Mouse (Mus musculus): Measurements from ENCODE around the gene Pam16. TPM values are rescaled to one million over a fixed set of nuclear protein-coding genes. Genes with fewer than 3 reads are reported as not detected.

Gene Pam16
- polyA plus RNA-seq, 1 experiment = 41.8 TPM

GRCm38 (mm10) chr16:4570737-4571136 is 54.1 kb downstream of the Pam16 start:
- Histone ChIP-seq H3K27me3 (replicated peaks; ENCODE audit: control insufficient read depth, insufficient read depth, low read length) (no peaks in the 10 kb centered on the region), H3K4me1 (ENCODE audit: control insufficient read depth, insufficient read depth, low read length) (no peaks in the 10 kb centered on the region; the same call in 1 of the 2 replicates), H3K4me3 (ENCODE audit: insufficient read depth, low read depth, low read length) (no peak overlapping the region), H3K36me3 (ENCODE audit: control insufficient read depth, insufficient read depth, low read length) (no peaks in the 10 kb centered on the region), H3K27ac (ENCODE audit: insufficient read depth, low read depth, low read length) (no peak overlapping the region)
- DNase-seq = no peak
- no peak for TF ChIP-seq CTCF (conservative IDR thresholded peaks at IDR 0.05; ENCODE audit: insufficient read depth, insufficient read length, low read depth, low read length)
- no peak for TF ChIP-seq POLR2A (IDR thresholded peaks at IDR 0.05; ENCODE audit: low read depth, low read length)
- WGBS = 72% methylated on average over 4 of the region's 4 CpGs

DNA sequence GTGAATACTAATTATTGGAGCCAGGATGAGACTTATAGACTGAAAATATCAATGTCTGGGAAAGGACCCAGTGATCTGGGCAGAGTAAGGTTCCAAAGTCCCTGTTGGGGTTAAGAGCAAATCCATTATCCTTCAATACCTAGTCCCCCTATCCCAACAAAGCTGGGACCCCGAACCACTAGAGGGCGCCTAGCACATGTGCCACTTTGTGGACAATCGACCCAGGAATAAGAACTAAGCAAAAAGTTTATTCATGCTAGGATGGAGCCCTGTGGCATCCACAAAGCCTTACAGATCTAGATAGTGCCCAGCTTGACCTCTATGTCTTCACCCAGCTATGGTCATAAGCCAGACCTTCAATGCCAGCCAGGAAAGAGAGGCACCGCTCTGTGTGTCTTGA is 56.9 kb downstream of the Pam16 start:
- peak; percentile 87 for DNase-seq

More for the DNA sequence above, 56.9 kb downstream of the Pam16 start:
- Histone ChIP-seq H3K4me3 (ENCODE audit: insufficient read depth, low read depth, low read length) (no peak overlapping the region), H3K27me3 (replicated peaks; ENCODE audit: control insufficient read depth, insufficient read depth, low read length) (no peaks in the 10 kb centered on the region), H3K4me1 (ENCODE audit: control insufficient read depth, insufficient read depth, low read length) (no peaks in the 10 kb centered on the region; the same call in 1 of the 2 replicates), H3K27ac (ENCODE audit: insufficient read depth, low read depth, low read length) (no peak overlapping the region), H3K36me3 (ENCODE audit: control insufficient read depth, insufficient read depth, low read length) (no peaks in the 10 kb centered on the region)
- WGBS = 11% methylated on average over 4 of the region's 4 CpGs
- TF ChIP-seq POLR2A (IDR thresholded peaks at IDR 0.05; ENCODE audit: low read depth, low read length) (no peak), CTCF (conservative IDR thresholded peaks at IDR 0.05; ENCODE audit: insufficient read depth, insufficient read length, low read depth, low read length) (peak; percentile 94)

Other genes starting within 250 kb of the Pam16 start
- 10.4 and 12.4 TPM in 2 replicates for gene Adcy9, start 204.5 kb downstream of the Pam16 start, polyA plus RNA-seq (2012; rRNA removed)
- 3.1 and 6.9 TPM in 2 replicates for gene Srl, start 83.2 kb downstream of the Pam16 start, polyA plus RNA-seq (2012; rRNA removed)
- 4.5 and 5.1 TPM in 2 replicates for gene Tfap4, start 65.1 kb downstream of the Pam16 start, polyA plus RNA-seq (2012; rRNA removed)
- gene Glis2, start 30.3 kb downstream of the Pam16 start, polyA plus RNA-seq (2012; rRNA removed) = 210 and 226 TPM in 2 replicates
- gene Vasn, start 15.0 kb upstream of the Pam16 start, polyA plus RNA-seq (2012; rRNA removed) = 34.6 and 42.3 TPM in 2 replicates
- 57.8 and 72.9 TPM in 2 replicates for gene Dnaja3, start 15.0 kb upstream of the Pam16 start, polyA plus RNA-seq (2012; rRNA removed)
- 43.1 and 54.5 TPM in 2 replicates for gene Coro7, start 54.8 kb upstream of the Pam16 start, polyA plus RNA-seq (2012; rRNA removed)
- 5.7 and 6.6 TPM in 2 replicates for gene Nmral1, start 94.4 kb upstream of the Pam16 start, polyA plus RNA-seq (2012; rRNA removed)
- 57.2 and 70.7 TPM in 2 replicates for gene Hmox2, start 101.4 kb upstream of the Pam16 start, polyA plus RNA-seq (2012; rRNA removed)
- 83.2 and 105 TPM in 2 replicates for gene Cdip1, start 165.3 kb upstream of the Pam16 start, polyA plus RNA-seq (2012; rRNA removed)
- 0.03 TPM in 1 of 2 replicates, not detected in the other for gene 4930562C15Rik, start 210.4 kb upstream of the Pam16 start, polyA plus RNA-seq (2012; rRNA removed)

Measured in kidney, adult 2 months (tissue).